Mouse (Mus musculus) testis, adult 2 months (tissue): ENCODE measurements around the gene Gm10320. TPM values are rescaled to one million over a fixed set of nuclear protein-coding genes. Genes with fewer than 3 reads are reported as not detected.

Source experiments
- H3K27ac ChIP-seq: fragments of 200-500 bp; 2 replicates; pipeline ENCODE4 v1.5.1; 2012; ENCODE audit warnings: low read depth, low read length; ENCODE audit not compliant: control insufficient read depth, insufficient read depth
- H3K27me3 ChIP-seq: fragments of 200-500 bp; 2 replicates; pipeline ENCODE4 v1.6.1; 2012; ENCODE audit warnings: mild to moderate bottlenecking, low read length, moderate library complexity; ENCODE audit not compliant: control insufficient read depth, insufficient read depth
- H3K36me3 ChIP-seq: fragments of 200-500 bp; 2 replicates; pipeline ENCODE4 v1.6.1; 2012; ENCODE audit warnings: mild to moderate bottlenecking, low read length; ENCODE audit not compliant: control insufficient read depth, insufficient read depth
- H3K4me1 ChIP-seq: fragments of 200-500 bp; 2 replicates; pipeline ENCODE4 v1.6.1; 2012; ENCODE audit warnings: low read length; ENCODE audit not compliant: control insufficient read depth, insufficient read depth
- H3K4me3 ChIP-seq: fragments of 200-500 bp; 2 replicates; pipeline ENCODE4 v1.5.1; 2012; ENCODE audit warnings: low read depth, mild to moderate bottlenecking, low read length, moderate library complexity, mixed read lengths; ENCODE audit not compliant: control insufficient read depth
- CTCF ChIP-seq: fragments of 200-500 bp; IDR thresholded peaks from 2 replicates; pipeline ENCODE4 v1.5.1; 2012; ENCODE audit warnings: low read depth, mild to moderate bottlenecking, inconsistent platforms, low read length, moderate library complexity; ENCODE audit not compliant: control insufficient read depth, insufficient read depth, insufficient replicate concordance
- POLR2A ChIP-seq: fragments of 200-500 bp; IDR thresholded peaks from 2 replicates; pipeline ENCODE4 v1.6.1; 2012; ENCODE audit warnings: low read depth, mild to moderate bottlenecking, inconsistent platforms, low read length, moderate library complexity; ENCODE audit not compliant: control insufficient read depth
- polyA plus RNA-seq: library from polyadenylated mRNA; depleted of rRNA; stranded (reverse); fragments of >200 nt; gene quantifications from 2 replicates; pipeline ENCODE4 v1.2.3, GENCODE M21; 2012; rRNA removed

The Gm10320 gene
- polyA plus RNA-seq, 1 experiment: not detected

DNA sequence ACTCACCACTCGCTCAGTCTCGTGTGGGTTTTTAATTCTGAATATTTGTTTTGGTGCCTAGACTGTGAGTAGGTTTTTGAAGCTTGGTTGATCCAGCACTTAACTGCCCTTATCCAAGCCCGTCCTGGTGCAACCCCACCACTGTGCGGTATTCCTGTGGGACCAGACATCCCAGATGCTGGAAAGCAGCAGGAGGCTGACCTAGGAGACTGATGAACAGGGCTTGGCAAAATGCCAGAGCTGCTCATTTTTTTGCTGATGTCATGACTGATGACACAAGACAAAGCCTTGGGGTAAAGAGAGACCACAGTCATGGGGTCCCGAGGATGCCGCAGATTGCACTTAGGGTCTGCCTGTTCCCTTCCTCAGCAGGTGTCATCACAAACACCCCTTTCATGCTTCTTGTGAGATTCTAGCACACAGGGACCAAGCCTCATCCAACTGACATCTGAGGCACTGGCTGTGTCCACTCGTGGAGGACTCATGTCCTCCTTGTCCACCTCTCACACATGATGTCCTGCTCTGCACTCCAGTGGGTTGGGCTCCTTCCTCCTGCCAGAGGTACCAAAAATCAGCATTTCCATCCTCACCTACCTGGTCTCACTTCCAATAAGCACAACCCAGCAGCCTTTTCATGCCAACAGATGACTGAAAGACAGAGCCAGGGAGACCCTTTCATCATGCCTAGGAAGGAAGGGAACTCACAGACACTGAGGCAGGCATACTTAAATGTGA, 46.2 kb downstream of the Gm10320 start:
- Histone ChIP-seq H3K27ac (no peak overlapping the region), H3K27me3 (no peaks in the 10 kb centered on the region), H3K36me3 (no peaks in the 10 kb centered on the region), H3K4me3 (no peak overlapping the region), H3K4me1 (no peaks in the 10 kb centered on the region)
- TF ChIP-seq POLR2A: no peak
- no peak for TF ChIP-seq CTCF

DNA sequence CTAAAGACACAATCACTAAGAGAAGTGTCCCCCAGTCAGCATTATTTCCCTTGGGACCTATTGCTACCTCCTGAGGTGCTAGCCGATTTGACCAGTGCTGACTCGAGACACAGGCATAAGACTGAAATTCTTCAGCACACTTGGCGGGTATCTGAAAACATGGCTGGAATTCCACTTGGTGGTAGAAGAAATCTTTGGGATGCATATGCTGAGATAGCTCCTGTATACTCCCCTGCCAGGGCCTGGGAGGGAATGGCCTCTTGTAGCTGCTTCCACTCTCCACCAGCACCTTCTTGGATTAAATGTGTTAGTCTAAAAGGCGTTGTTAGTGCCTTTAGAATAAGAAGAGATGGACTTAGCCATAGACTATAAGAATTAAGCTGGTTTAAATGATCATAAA, 50.8 kb downstream of the Gm10320 start:
- H3K27ac ChIP-seq: no peak overlapping the region
- TF ChIP-seq CTCF (no peak), POLR2A (no peak)
- H3K27me3 ChIP-seq: no peaks in the 10 kb centered on the region
- H3K36me3 ChIP-seq: no peaks in the 10 kb centered on the region
- peaks cover 3% of the 10 kb centered on the region for H3K4me1 ChIP-seq
- no peak overlapping the region for H3K4me3 ChIP-seq

GRCm38 (mm10) chr13:98440293-98440952, 51.4 kb downstream of the Gm10320 start:
- no peak for TF ChIP-seq POLR2A
- TF ChIP-seq CTCF: no peak
- Histone ChIP-seq H3K4me3 (no peak overlapping the region), H3K27ac (no peak overlapping the region), H3K27me3 (no peaks in the 10 kb centered on the region), H3K4me1 (peaks cover 3% of the 10 kb centered on the region), H3K36me3 (no peaks in the 10 kb centered on the region)

Other genes with a start within 250 kb of the Gm10320 start
- 3.3 and 3.4 TPM in 2 replicates for gene Utp15, start 229.0 kb downstream of the Gm10320 start, polyA plus RNA-seq
- gene Ankra2, start 228.9 kb downstream of the Gm10320 start, polyA plus RNA-seq: 18.5 and 22.2 TPM in 2 replicates
- gene Gm21976, start 212.1 kb downstream of the Gm10320 start, polyA plus RNA-seq: 0.36 and 0.49 TPM in 2 replicates
- 423 and 429 TPM in 2 replicates for gene Btf3, start 175.0 kb downstream of the Gm10320 start, polyA plus RNA-seq
- gene Foxd1, start 137.8 kb downstream of the Gm10320 start, polyA plus RNA-seq: not detected in 2 replicates
- gene Tmem174, start 145.4 kb upstream of the Gm10320 start, polyA plus RNA-seq: not detected in 2 replicates
- 0.14 and 0.35 TPM in 2 replicates for gene Tmem171, start 202.8 kb upstream of the Gm10320 start, polyA plus RNA-seq